Mouse (Mus musculus) myocyte (in vitro differentiated cells): Measurements from ENCODE around the gene Prss43. TPM values are rescaled to one million over a fixed set of nuclear protein-coding genes. Genes with fewer than 3 reads are reported as not detected.

ENCODE experiments used
- H3K27me3 ChIP-seq: one replicate; pipeline ENCODE4 v1.6.1; 2011; ENCODE audit not compliant: control insufficient read depth, insufficient read depth, insufficient read length
- H3K36me3 ChIP-seq: one replicate; pipeline ENCODE4 v1.6.1; 2011; ENCODE audit not compliant: control insufficient read depth, insufficient read depth
- H3K4me2 ChIP-seq: one replicate; pipeline ENCODE4 v1.6.1; 2011; ENCODE audit warnings: low read depth, control low read depth
- H3K4me3 ChIP-seq: one replicate; pipeline ENCODE4 v1.5.1; 2011; ENCODE audit warnings: mild to moderate bottlenecking, control low read depth, moderate library complexity
- H3K79me2 ChIP-seq: one replicate; pipeline ENCODE4 v1.6.1; 2011; ENCODE audit not compliant: control insufficient read depth, insufficient read depth
- H3ac ChIP-seq: one replicate; pipeline ENCODE4 v1.6.1; 2011; ENCODE audit not compliant: control insufficient read depth, insufficient read length
- CEBPB ChIP-seq: IDR thresholded peaks from 2 replicates; pipeline ENCODE4 v1.6.1; 2011; ENCODE audit warnings: mild to moderate bottlenecking, moderate library complexity; ENCODE audit not compliant: poor library complexity, insufficient read depth, severe bottlenecking
- E2F4 ChIP-seq: IDR thresholded peaks from one replicate; pipeline ENCODE4 v1.6.1; 2011; ENCODE audit warnings: mild to moderate bottlenecking, control low read depth, moderate library complexity; ENCODE audit not compliant: insufficient read depth
- MAX ChIP-seq: IDR thresholded peaks from one replicate; pipeline ENCODE4 v1.6.1; 2011; ENCODE audit warnings: low read depth, mild to moderate bottlenecking, control low read depth
- MYOD1 ChIP-seq, 3 experiments: IDR thresholded peaks; one replicate each; pipeline ENCODE4 v1.6.1; 2011; ENCODE audit warnings: control low read depth in 2 of 3, low read depth in 2 of 3, mild to moderate bottlenecking in 2 of 3, moderate library complexity in 1 of 3; ENCODE audit not compliant: insufficient read length in 2 of 3, control insufficient read depth in 1 of 3
- MYOG ChIP-seq, 3 experiments: IDR thresholded peaks; one replicate each; pipeline ENCODE4 v1.6.1; 2011; ENCODE audit warnings: control low read depth in 2 of 3, low read depth in 2 of 3, mild to moderate bottlenecking in 2 of 3; ENCODE audit not compliant: insufficient read length in 2 of 3, control insufficient read depth in 1 of 3, insufficient read depth in 1 of 3
- POLR2A ChIP-seq: IDR thresholded peaks from one replicate; pipeline ENCODE4 v1.6.1; 2011; ENCODE audit warnings: low read depth, mild to moderate bottlenecking, control low read depth, moderate library complexity; ENCODE audit not compliant: insufficient read length
- POLR2AphosphoS2 ChIP-seq: IDR thresholded peaks from one replicate; pipeline ENCODE4 v1.6.1; 2011; ENCODE audit warnings: low read depth, control low read depth; ENCODE audit not compliant: insufficient read length
- REST ChIP-seq: IDR thresholded peaks from one replicate; pipeline ENCODE4 v1.6.1; 2011; ENCODE audit warnings: mild to moderate bottlenecking, control low read depth, moderate library complexity; ENCODE audit not compliant: insufficient read depth, insufficient read length
- SRF ChIP-seq: IDR thresholded peaks from one replicate; pipeline ENCODE4 v1.6.1; 2011; ENCODE audit warnings: low read depth; ENCODE audit not compliant: control insufficient read depth, insufficient read length
- TCF12 ChIP-seq: IDR thresholded peaks from one replicate; pipeline ENCODE4 v1.6.1; 2011; ENCODE audit warnings: mild to moderate bottlenecking, control low read depth; ENCODE audit not compliant: poor library complexity, insufficient read depth, severe bottlenecking
- TCF3 ChIP-seq: IDR thresholded peaks from one replicate; pipeline ENCODE4 v1.6.1; 2011; ENCODE audit warnings: low read depth, control low read depth; ENCODE audit not compliant: insufficient read length
- USF1 ChIP-seq: IDR thresholded peaks from one replicate; pipeline ENCODE4 v1.6.1; 2011; ENCODE audit warnings: low read depth, mild to moderate bottlenecking, control low read depth, moderate library complexity
- polyA plus RNA-seq: library from polyadenylated mRNA; unstranded; fragments of >200 nt; fragmentation: generic; extraction: Trizol; gene quantifications from one replicate; pipeline ENCODE4 v1.2.1, GENCODE M21; 2012; ENCODE audit warnings: missing spikeins

Gene Prss43
- polyA plus RNA-seq, 1 experiment, result not detected

- Histone ChIP-seq H3K4me2 (no peak overlapping the region), H3K79me2 (no peaks in the 10 kb centered on the region), H3K4me3 (no peak overlapping the region), H3K36me3 (no peaks in the 10 kb centered on the region), H3ac (no peak overlapping the region), H3K27me3 (no peaks in the 10 kb centered on the region)
- no peak for TF ChIP-seq CEBPB
- TF ChIP-seq POLR2AphosphoS2, result no peak
- no peak for TF ChIP-seq MYOD1 (IDR thresholded peaks at IDR 0.05; ENCODE audit: control insufficient read depth in 1 of 3, insufficient read length in 2 of 3, low read depth in 2 of 3)
- no peak for TF ChIP-seq SRF
- TF ChIP-seq E2F4, result no peak
- no peak for TF ChIP-seq REST
- no peak for TF ChIP-seq MYOG (IDR thresholded peaks at IDR 0.05; ENCODE audit: control insufficient read depth in 1 of 3, insufficient read depth in 1 of 3, insufficient read length in 2 of 3, low read depth in 2 of 3)
- TF ChIP-seq POLR2A, result no peak
- TF ChIP-seq TCF12, result no peak
Observed at GRCm38 (mm10) chr9:110858967-110859596, 32.6 kb downstream of the Prss43 start.

GRCm38 (mm10) chr9:110871030-110871429, 44.5 kb downstream of the Prss43 start:
- TF ChIP-seq TCF12, result no peak
- TF ChIP-seq POLR2A, result no peak
- no peak for TF ChIP-seq SRF
- peak; percentile 11 for TF ChIP-seq REST

GRCm38 (mm10) chr9:110873681-110874659, 47.5 kb downstream of the Prss43 start:
- Histone ChIP-seq H3K79me2 (no peaks in the 10 kb centered on the region), H3ac (no peak overlapping the region), H3K27me3 (peaks cover 12% of the 10 kb centered on the region), H3K36me3 (no peaks in the 10 kb centered on the region), H3K4me2 (no peak overlapping the region), H3K4me3 (no peak overlapping the region)
- TF ChIP-seq POLR2AphosphoS2 (no peak), USF1 (no peak), MYOD1 (IDR thresholded peaks at IDR 0.05; ENCODE audit: control insufficient read depth in 1 of 3, insufficient read length in 2 of 3, low read depth in 2 of 3) (no peak), SRF (no peak), TCF12 (no peak), MYOG (IDR thresholded peaks at IDR 0.05; ENCODE audit: control insufficient read depth in 1 of 3, insufficient read depth in 1 of 3, insufficient read length in 2 of 3, low read depth in 2 of 3) (no peak), E2F4 (no peak), REST (no peak), POLR2A (no peak)

More at GRCm38 (mm10) chr9:110871030-110871429, 44.5 kb downstream of the Prss43 start:
- Histone ChIP-seq H3K4me3 (no peak overlapping the region), H3K79me2 (no peaks in the 10 kb centered on the region), H3ac (no peak overlapping the region), H3K36me3 (no peaks in the 10 kb centered on the region), H3K4me2 (no peak overlapping the region), H3K27me3 (peaks cover 12% of the 10 kb centered on the region)

- Histone ChIP-seq H3K79me2 (no peaks in the 10 kb centered on the region), H3K27me3 (peaks cover 16% of the 10 kb centered on the region), H3K4me2 (no peak overlapping the region), H3K4me3 (no peak overlapping the region), H3K36me3 (no peaks in the 10 kb centered on the region), H3ac (no peak overlapping the region)
- TF ChIP-seq MYOG (IDR thresholded peaks at IDR 0.05; ENCODE audit: control insufficient read depth in 1 of 3, insufficient read depth in 1 of 3, insufficient read length in 2 of 3, low read depth in 2 of 3) (peak in 2 of 3 experiments; percentile 26 to 64), POLR2A (no peak), MYOD1 (IDR thresholded peaks at IDR 0.05; ENCODE audit: control insufficient read depth in 1 of 3, insufficient read length in 2 of 3, low read depth in 2 of 3) (peak in 1 of 3 experiments; percentile 57)
Observed at GRCm38 (mm10) chr9:110874660-110875191, 48.2 kb downstream of the Prss43 start.

GRCm38 (mm10) chr9:110875288-110875695, 48.8 kb downstream of the Prss43 start:
- Histone ChIP-seq H3ac (no peak overlapping the region), H3K4me2 (no peak overlapping the region), H3K4me3 (no peak overlapping the region), H3K79me2 (no peaks in the 10 kb centered on the region), H3K27me3 (peaks cover 22% of the 10 kb centered on the region), H3K36me3 (no peaks in the 10 kb centered on the region)
- TF ChIP-seq E2F4 (no peak), TCF3 (no peak), TCF12 (no peak), USF1 (no peak), MYOG (IDR thresholded peaks at IDR 0.05; ENCODE audit: control insufficient read depth in 1 of 3, insufficient read depth in 1 of 3, insufficient read length in 2 of 3, low read depth in 2 of 3) (no peak), MAX (no peak), CEBPB (no peak), MYOD1 (IDR thresholded peaks at IDR 0.05; ENCODE audit: control insufficient read depth in 1 of 3, insufficient read length in 2 of 3, low read depth in 2 of 3) (no peak), POLR2AphosphoS2 (no peak), POLR2A (no peak), SRF (no peak), REST (no peak)
